Comparison of ENCODE assay signal across 16 mouse cellular contexts in the genomic region with DNA sequence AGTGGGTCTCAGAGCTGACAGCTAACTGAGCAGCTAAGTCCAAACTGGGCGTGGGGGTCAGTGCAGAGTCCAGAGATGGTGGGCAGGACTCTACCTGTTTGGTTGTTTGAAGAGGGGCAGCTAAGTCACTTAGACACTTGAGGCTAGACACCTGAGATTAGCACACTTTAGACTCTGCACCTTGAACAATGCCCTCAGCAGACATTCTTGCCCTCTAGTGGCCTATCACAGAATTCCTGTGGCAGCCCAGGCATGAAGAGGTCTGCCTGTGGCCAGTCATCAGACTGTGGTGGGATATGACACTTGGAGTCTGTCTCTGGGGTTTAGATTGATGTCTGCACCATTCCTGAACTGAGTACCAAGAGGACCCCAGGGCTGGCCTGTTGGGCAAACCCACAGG. TPM values are rescaled to one million over a fixed set of nuclear protein-coding genes. Genes with fewer than 3 reads are reported as not detected.
DNase-seq lines count a peak whose midpoint lies in the region; ATAC-seq and TF ChIP-seq lines count a peak whose summit lies in the region.
"Had no signal": no experiment of that assay in that cellular context is flagged by ENCODE, and none has a peak within 500 bp of the region (broad histone marks: within the 10 kb centered on the region; RNA-seq: fewer than 3 reads in every experiment).

No protein-coding gene starts in this region.

- no peak for ATAC-seq in kidney, embryonic 15.5 days (replicated peaks; ENCODE audit: low FRiP score)
- ATAC-seq in Patski, result peak; percentile 59
- ATAC-seq in kidney, embryonic 16.5 days (ENCODE audit: low FRiP score, low TSS enrichment), result peak; percentile 42; the same call in 1 of the 2 replicates
- ATAC-seq: inflammation-experienced regulatory T-cells, adult 6 months had no signal

- H3K27me3 ChIP-seq in kidney, embryonic 15.5 days, result no peaks in the 10 kb centered on the region
- no peaks in the 10 kb centered on the region for H3K27me3 ChIP-seq in Patski
- H3K27me3 ChIP-seq in kidney, embryonic 16.5 days (ENCODE audit: insufficient read depth, low read length), result no peaks in the 10 kb centered on the region
- H3K27me3 ChIP-seq: limb, embryonic 15.5 days had no signal

- H3K9ac ChIP-seq in kidney, embryonic 15.5 days, result no peak overlapping the region
- H3K9ac ChIP-seq in kidney, embryonic 16.5 days (replicated peaks; ENCODE audit: low read length), result no peak overlapping the region
- H3K9ac ChIP-seq: limb, embryonic 15.5 days had no signal

- H3K4me3 ChIP-seq in kidney, embryonic 15.5 days (replicated peaks), result no peak overlapping the region
- no peak overlapping the region for H3K4me3 ChIP-seq in kidney, embryonic 16.5 days (ENCODE audit: low read length)
- H3K4me3 ChIP-seq: limb, embryonic 15.5 days had no signal

- H3K9me3 ChIP-seq in kidney, embryonic 15.5 days (replicated peaks), result no peaks in the 10 kb centered on the region
- H3K9me3 ChIP-seq in kidney, embryonic 16.5 days (ENCODE audit: low read length), result no peaks in the 10 kb centered on the region
- H3K9me3 ChIP-seq: limb, embryonic 15.5 days had no signal

- no peak for TF ChIP-seq CTCF in Patski (IDR thresholded peaks at IDR 0.05)

- in situ Hi-C loops in Patski (cut with MboI; ENCODE audit: low pct_unique_long_range_greater_than_20kb), result no loop called here

- no peak overlapping the region for H3K27ac ChIP-seq in kidney, embryonic 15.5 days
- H3K27ac ChIP-seq in kidney, embryonic 16.5 days (ENCODE audit: low read length), result no peak overlapping the region
- H3K27ac ChIP-seq: limb, embryonic 15.5 days; macrophage had no signal

- peaks cover 93% of the 10 kb centered on the region for H3K36me3 ChIP-seq in kidney, embryonic 15.5 days
- peaks cover 69% of the 10 kb centered on the region for H3K36me3 ChIP-seq in kidney, embryonic 16.5 days (ENCODE audit: insufficient read depth, low read length)

- POLR2A ChIA-PET in Patski (lab: Charles Lee), result no interaction called here

- CTCF ChIA-PET in Patski (lab: Charles Lee), result interaction anchor here (1.2 kb wide), 2 partner anchors 25 to 46 kb away, joined by 3 to 4 read pairs; no protein-coding TSS in a partner anchor

- peak; percentile 57 for DNase-seq in kidney, adult 11 months
- peak; percentile 25 for DNase-seq in 3T3-L1 (ENCODE audit: low read depth, low spot score)
- no peak for DNase-seq in Patski (ENCODE audit: low read depth, low spot score)
- no peak for DNase-seq in adipocyte (ENCODE audit: low spot score)
- no peak for DNase-seq in layer of hippocampus, postnatal 14 days (ENCODE audit: low spot score in 2 of 2)
- DNase-seq in adrenal gland, postnatal 25 days, result no peak
- DNase-seq: cerebellum, adult 11-12 months; heart, adult 18-20 months; heart, postnatal 14 days; right cerebral cortex, postnatal 14 days; thymus, postnatal 25 days had no signal

- WGBS in kidney, embryonic 15.5 days, result 92% methylated on average over 1 of the region's 1 CpGs
- 95% methylated on average over 1 of the region's 1 CpGs for WGBS in kidney, embryonic 16.5 days

- H3K4me2 ChIP-seq in kidney, embryonic 15.5 days, result no peak overlapping the region
- H3K4me2 ChIP-seq in kidney, embryonic 16.5 days (replicated peaks; ENCODE audit: low read depth, low read length), result no peak overlapping the region
- H3K4me2 ChIP-seq: limb, embryonic 15.5 days had no signal

- H3K4me1 ChIP-seq in kidney, embryonic 15.5 days, result no peaks in the 10 kb centered on the region
- H3K4me1 ChIP-seq in kidney, embryonic 16.5 days (ENCODE audit: insufficient read depth, low read length), result no peaks in the 10 kb centered on the region
- H3K4me1 ChIP-seq: limb, embryonic 15.5 days had no signal

RNA-seq across cellular contexts. Expression of a gene that starts 7.7 kb away (rescaled TPM):
- 26.4 and 27.8 TPM in 2 replicates for polyA plus RNA-seq in kidney, embryonic 15.5 days (2015; fragmentation: Nextera tagmentation; extraction: Ambion mirVana)
- polyA plus RNA-seq in Patski (2021), result 21.6 TPM
- 30.1 and 33.0 TPM in 2 replicates for polyA plus RNA-seq in kidney, embryonic 16.5 days (2015; fragmentation: Nextera tagmentation; extraction: Ambion mirVana)
- total RNA-seq in layer of hippocampus, postnatal 14 days (2021), result 10 to 100 TPM; 16.6 to 18.2 TPM
- 21.6 and 22.8 TPM in 2 replicates for total RNA-seq in adrenal gland, postnatal 25 days (2021)

Comparison
In these comparisons a context has a peak if more than half of its experiments do, and no peak if none do; other contexts are left out.
1. DNase-seq: peak in kidney, adult 11 months (single experiment) and 3T3-L1 (single experiment); none in Patski (single experiment), adipocyte (single experiment), layer of hippocampus, postnatal 14 days (0 of 2) and adrenal gland, postnatal 25 days (single experiment).